Mouse (Mus musculus) limb, embryonic 14.5 days (tissue): Measurements from ENCODE around the gene Astn2. TPM values are rescaled to one million over a fixed set of nuclear protein-coding genes. Genes with fewer than 3 reads are reported as not detected.
A peak's percentile ranks its signal among the peaks of the same experiment; 100 is the strongest.

Source experiments
- ATAC-seq: fragments of 200-750 bp; cut with Nextera tagmentation; 2 replicates; pipeline ENCODE4 v1.8.0; 2017; ENCODE audit warnings: low read depth, moderate number of reproducible peaks, moderate TSS enrichment; ENCODE audit not compliant: low FRiP score
- DNase-seq: peaks from one replicate; pipeline ENCODE4 v3.0.0-alpha.2; 2015; ENCODE audit warnings: low spot score
- H3K27ac ChIP-seq: fragments of 300-500 bp; sonication (generic); replicated peaks from 2 replicates; pipeline ENCODE4 v1.5.1; 2014; ENCODE audit warnings: low read depth, mild to moderate bottlenecking, low read length, moderate library complexity, mixed read lengths
- H3K27me3 ChIP-seq: fragments of 300-500 bp; sonication (generic); 2 replicates; pipeline ENCODE4 v1.6.1; 2014; ENCODE audit warnings: low read length, mixed read lengths; ENCODE audit not compliant: control insufficient read depth, insufficient read depth
- H3K36me3 ChIP-seq: fragments of 300-500 bp; sonication (generic); 2 replicates; pipeline ENCODE4 v1.6.1; 2014; ENCODE audit warnings: mild to moderate bottlenecking, low read length, moderate library complexity, mixed read lengths; ENCODE audit not compliant: control insufficient read depth, insufficient read depth
- H3K4me1 ChIP-seq: fragments of 300-500 bp; sonication (generic); 2 replicates; pipeline ENCODE4 v1.6.1; 2014; ENCODE audit warnings: antibody characterized with exemption, low read length, mixed read lengths; ENCODE audit not compliant: control insufficient read depth, insufficient read depth
- H3K4me2 ChIP-seq: fragments of 300-500 bp; sonication (generic); replicated peaks from 2 replicates; pipeline ENCODE4 v1.6.1; 2014; ENCODE audit warnings: low read depth, mild to moderate bottlenecking, low read length, moderate library complexity; ENCODE audit not compliant: severe bottlenecking
- H3K4me3 ChIP-seq: fragments of 300-500 bp; sonication (generic); replicated peaks from 2 replicates; pipeline ENCODE4 v1.5.1; 2014; ENCODE audit warnings: low read length
- H3K9ac ChIP-seq: fragments of 300-500 bp; sonication (generic); 2 replicates; pipeline ENCODE4 v1.6.1; 2014; ENCODE audit warnings: mild to moderate bottlenecking, low read depth, low read length, moderate library complexity; ENCODE audit not compliant: severe bottlenecking
- H3K9me3 ChIP-seq: fragments of 300-500 bp; sonication (generic); 2 replicates; pipeline ENCODE4 v1.6.1; 2016; ENCODE audit warnings: low read length; ENCODE audit not compliant: control insufficient read depth
- POLR2A ChIP-seq: fragments of 200-500 bp; IDR thresholded peaks from 2 replicates; pipeline ENCODE4 v1.8.0; 2012; ENCODE audit warnings: inconsistent platforms, mild to moderate bottlenecking, moderate library complexity, borderline replicate concordance; ENCODE audit not compliant: insufficient read depth, insufficient read length; ENCODE audit errors: extremely low read depth
- WGBS: fragments of 180-500 bp; shearing (Covaris S2); extraction: QIAGEN DNeasy Blood & Tissue Kit; methylation state at CpG from one replicate; pipeline ENCODE4 v1.1.7; 2014; 5-methylcytosine and 5-hydroxymethylcytosine counted together
- polyA plus RNA-seq, 2 experiments: library from polyadenylated mRNA; depleted of rRNA in 1 of 2; stranded (reverse) in 1 of 2; unstranded in 1 of 2; fragments of >200 nt; fragmentation: Nextera tagmentation in 1 of 2; extraction: Ambion mirVana in 1 of 2; gene quantifications; 2 replicates each; pipeline versions ENCODE4 v1.2.1 to v1.2.3; 2012 to 2014

Astn2 gene
- polyA plus RNA-seq, 2 experiments = 1.6 to 8.7 TPM

- H3K9me3 ChIP-seq = no peaks in the 10 kb centered on the region
- no peaks in the 10 kb centered on the region for H3K36me3 ChIP-seq
- WGBS = 72% methylated on average over 5 of the region's 5 CpGs
- no peak overlapping the region for H3K9ac ChIP-seq
- H3K4me2 ChIP-seq = no peak overlapping the region
- no peaks in the 10 kb centered on the region for H3K27me3 ChIP-seq
- no peak overlapping the region for H3K27ac ChIP-seq
- ATAC-seq = no peak
- H3K4me1 ChIP-seq = no peaks in the 10 kb centered on the region
- H3K4me3 ChIP-seq = no peak overlapping the region
- DNase-seq = no peak
- no peak for TF ChIP-seq POLR2A
These were observed 725.9 kb downstream of the Astn2 start for GRCm38 (mm10) chr4:65678495-65678894.

- no peak for TF ChIP-seq POLR2A
- no peak for ATAC-seq
These were observed 730.0 kb downstream of the Astn2 start for GRCm38 (mm10) chr4:65674267-65674978.

GRCm38 (mm10) chr4:65673418-65673933 lies 730.9 kb downstream of the Astn2 start:
- Histone ChIP-seq H3K36me3 (no peaks in the 10 kb centered on the region), H3K27ac (no peak overlapping the region), H3K9ac (no peak overlapping the region), H3K9me3 (no peaks in the 10 kb centered on the region), H3K4me3 (no peak overlapping the region), H3K4me1 (no peaks in the 10 kb centered on the region), H3K4me2 (no peak overlapping the region), H3K27me3 (no peaks in the 10 kb centered on the region)
- ATAC-seq (no peak), DNase-seq (no peak)
- TF ChIP-seq POLR2A = no peak
- WGBS = 81% methylated on average over 4 of the region's 4 CpGs

More at GRCm38 (mm10) chr4:65674267-65674978, 730.0 kb downstream of the Astn2 start:
- no peaks in the 10 kb centered on the region for H3K4me1 ChIP-seq
- H3K36me3 ChIP-seq = no peaks in the 10 kb centered on the region
- H3K9me3 ChIP-seq = no peaks in the 10 kb centered on the region
- H3K9ac ChIP-seq = no peak overlapping the region
- no peak overlapping the region for H3K4me3 ChIP-seq
- no peaks in the 10 kb centered on the region for H3K27me3 ChIP-seq
- no peak overlapping the region for H3K4me2 ChIP-seq
- no peak for DNase-seq
- H3K27ac ChIP-seq = no peak overlapping the region
- 81% methylated on average over 4 of the region's 4 CpGs for WGBS

GRCm38 (mm10) chr4:65672294-65672693 lies 732.1 kb downstream of the Astn2 start:
- H3K9ac ChIP-seq = no peak overlapping the region
- 47% methylated on average over 2 of the region's 2 CpGs for WGBS
- no peaks in the 10 kb centered on the region for H3K27me3 ChIP-seq
- no peaks in the 10 kb centered on the region for H3K4me1 ChIP-seq
- ATAC-seq (no peak), DNase-seq (no peak)
- H3K9me3 ChIP-seq = no peaks in the 10 kb centered on the region
- H3K36me3 ChIP-seq = no peaks in the 10 kb centered on the region
- no peak overlapping the region for H3K4me3 ChIP-seq
- no peak for TF ChIP-seq POLR2A
- H3K4me2 ChIP-seq = no peak overlapping the region
- no peak overlapping the region for H3K27ac ChIP-seq

GRCm38 (mm10) chr4:65671585-65672184 lies 732.7 kb downstream of the Astn2 start:
- 0 out of 2 replicates have a peak, but pooled peaks have one; percentile 30 for ATAC-seq
- H3K27me3 ChIP-seq = no peaks in the 10 kb centered on the region
- WGBS = 43% methylated on average over 6 of the region's 6 CpGs
- no peaks in the 10 kb centered on the region for H3K4me1 ChIP-seq
- H3K9me3 ChIP-seq = no peaks in the 10 kb centered on the region
- TF ChIP-seq POLR2A = no peak
- peak; percentile 30 for DNase-seq
- no peak overlapping the region for H3K9ac ChIP-seq
- H3K27ac ChIP-seq = no peak overlapping the region
- H3K4me3 ChIP-seq = no peak overlapping the region
- H3K4me2 ChIP-seq = no peak overlapping the region
- no peaks in the 10 kb centered on the region for H3K36me3 ChIP-seq
